Mouse (Mus musculus) kidney, postnatal 14 days (tissue): Measurements from ENCODE around the gene Atg9b.

Source experiments
- DNase-seq: peaks from one replicate; pipeline ENCODE4 v3.0.0; 2022; ENCODE audit warnings: mixed read lengths

The Atg9b gene

GRCm38 (mm10) chr5:24347186-24347875 is 44.6 kb downstream of the Atg9b start:
- DNase-seq, result no peak

- no peak for DNase-seq
Measured at GRCm38 (mm10) chr5:24346313-24346712, 45.6 kb downstream of the Atg9b start.

GRCm38 (mm10) chr5:24344477-24345051 is 47.4 kb downstream of the Atg9b start:
- DNase-seq, result peak; percentile 71

GRCm38 (mm10) chr5:24343977-24344436 is 47.9 kb downstream of the Atg9b start:
- DNase-seq, result peak; percentile 66

GRCm38 (mm10) chr5:24343379-24343778 is 48.6 kb downstream of the Atg9b start:
- DNase-seq, result no peak

GRCm38 (mm10) chr5:24342966-24343365 is 49.0 kb downstream of the Atg9b start:
- no peak for DNase-seq

- no peak for DNase-seq
Measured at GRCm38 (mm10) chr5:24342205-24342963, 49.6 kb downstream of the Atg9b start.

- no peak for DNase-seq
Measured at GRCm38 (mm10) chr5:24337821-24338220, 54.1 kb downstream of the Atg9b start.

- peak; percentile 58 for DNase-seq
Measured at GRCm38 (mm10) chr5:24337366-24337765, 54.6 kb downstream of the Atg9b start.

GRCm38 (mm10) chr5:24335888-24336511 is 55.9 kb downstream of the Atg9b start:
- peak; percentile 66 for DNase-seq

GRCm38 (mm10) chr5:24334749-24335148 is 57.2 kb downstream of the Atg9b start:
- DNase-seq, result peak; percentile 58
